8 mouse cellular contexts compared by ENCODE assay signal in the genomic region with DNA sequence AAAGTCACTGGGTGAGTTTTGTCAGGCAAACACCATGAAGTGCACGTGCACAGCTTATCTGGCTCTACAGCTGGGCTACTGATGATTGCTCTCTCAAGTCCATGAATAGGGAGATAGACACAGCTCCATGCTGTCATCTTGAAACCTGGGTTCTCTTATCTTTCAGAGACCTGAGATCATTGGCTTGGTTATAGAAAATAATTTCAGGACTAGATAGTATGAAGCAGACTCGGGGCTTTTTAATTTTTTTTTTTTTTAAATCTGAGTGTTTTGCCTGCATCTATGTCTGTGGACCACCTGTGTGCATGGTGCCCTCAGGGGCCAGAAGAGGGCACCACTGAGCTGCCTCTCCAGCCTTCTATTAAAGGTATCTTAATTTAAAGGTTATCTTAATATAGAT. TPM values are rescaled to one million over a fixed set of nuclear protein-coding genes. Genes with fewer than 3 reads are reported as not detected.
DNase-seq lines count a peak whose midpoint lies in the region; ATAC-seq lines count a peak whose summit lies in the region.

No protein-coding gene starts in this region.

- intact Hi-C loops in heart, postnatal 25 days (cut with DNase I): loop anchor here (5.0 kb wide), 1 partner anchor 85 kb away; no protein-coding TSS in a partner anchor

- peak; percentile 41 for DNase-seq in heart, postnatal 4 days
- no peak for DNase-seq in heart, postnatal 25 days (ENCODE audit: low spot score)
- DNase-seq in CD4-positive helper T cell, adult 2 months (ENCODE audit: low read depth, low spot score): peak; percentile 47
- DNase-seq in NIH3T3 (ENCODE audit: low read depth): peak; percentile 49
- DNase-seq in liver, embryonic 11.5 days (ENCODE audit: low spot score): no peak
- no peak for DNase-seq in urinary bladder, postnatal 4 days (ENCODE audit: low spot score in 2 of 2)
- no peak for DNase-seq in midbrain, embryonic 10.5 days (ENCODE audit: low spot score)

- no peak overlapping the region for H3K4me2 ChIP-seq in liver, embryonic 11.5 days
- no peak overlapping the region for H3K4me2 ChIP-seq in forebrain, embryonic 12.5 days

- no peak overlapping the region for H3K4me3 ChIP-seq in liver, embryonic 11.5 days (ENCODE audit: low read depth, low read length)
- no peak overlapping the region for H3K4me3 ChIP-seq in forebrain, embryonic 12.5 days (replicated peaks)
- no peak overlapping the region for H3K4me3 ChIP-seq in midbrain, embryonic 10.5 days

- H3K36me3 ChIP-seq in liver, embryonic 11.5 days (ENCODE audit: control insufficient read depth, insufficient read depth, low read length): peaks cover 9% of the 10 kb centered on the region
- H3K36me3 ChIP-seq in forebrain, embryonic 12.5 days (replicated peaks): peaks cover 31% of the 10 kb centered on the region
- peaks cover 37% of the 10 kb centered on the region for H3K36me3 ChIP-seq in midbrain, embryonic 10.5 days

- H3K9ac ChIP-seq in liver, embryonic 11.5 days (ENCODE audit: low read depth, low read length): no peak overlapping the region
- no peak overlapping the region for H3K9ac ChIP-seq in forebrain, embryonic 12.5 days

- H3K4me1 ChIP-seq in liver, embryonic 11.5 days (replicated peaks; ENCODE audit: control insufficient read depth, insufficient read depth, low read length): peaks cover 6% of the 10 kb centered on the region; the same call in 1 of the 2 replicates
- H3K4me1 ChIP-seq in forebrain, embryonic 12.5 days: no peaks in the 10 kb centered on the region
- no peaks in the 10 kb centered on the region for H3K4me1 ChIP-seq in midbrain, embryonic 10.5 days

- 13% methylated on average over 2 of the region's 2 CpGs for WGBS in liver, embryonic 11.5 days
- WGBS in forebrain, embryonic 12.5 days: 47% methylated on average over 2 of the region's 2 CpGs
- WGBS in midbrain, embryonic 10.5 days: 40% methylated on average over 2 of the region's 2 CpGs

- H3K27ac ChIP-seq in liver, embryonic 11.5 days (ENCODE audit: low read depth, low read length): no peak overlapping the region
- H3K27ac ChIP-seq in forebrain, embryonic 12.5 days: no peak overlapping the region
- no peak overlapping the region for H3K27ac ChIP-seq in midbrain, embryonic 10.5 days (replicated peaks)

- H3K27me3 ChIP-seq in liver, embryonic 11.5 days (replicated peaks; ENCODE audit: control insufficient read depth, insufficient read depth, low read length): no peaks in the 10 kb centered on the region
- no peaks in the 10 kb centered on the region for H3K27me3 ChIP-seq in forebrain, embryonic 12.5 days
- H3K27me3 ChIP-seq in midbrain, embryonic 10.5 days (ENCODE audit: low read depth, poor library complexity, severe bottlenecking): no peaks in the 10 kb centered on the region

- no peaks in the 10 kb centered on the region for H3K9me3 ChIP-seq in liver, embryonic 11.5 days (ENCODE audit: control insufficient read depth, low read length)
- no peaks in the 10 kb centered on the region for H3K9me3 ChIP-seq in forebrain, embryonic 12.5 days
- no peaks in the 10 kb centered on the region for H3K9me3 ChIP-seq in midbrain, embryonic 10.5 days (replicated peaks)

- peak; percentile 92 for ATAC-seq in liver, embryonic 11.5 days (replicated peaks; ENCODE audit: low FRiP score)
- no peak for ATAC-seq in forebrain, embryonic 12.5 days (ENCODE audit: low FRiP score)

RNA-seq across cellular contexts. Expression of a gene that starts 23.9 kb away (rescaled TPM):
- 10 to 100 TPM; 92.8 to 99.8 TPM for total RNA-seq in heart, postnatal 4 days (2021)
- total RNA-seq in heart, postnatal 25 days (2021): 10 to 100 TPM; 46.0 to 51.8 TPM
- polyA plus RNA-seq in liver, embryonic 11.5 days (2014; fragmentation: Nextera tagmentation; extraction: Ambion mirVana): 145 and 150 TPM in 2 replicates
- polyA plus RNA-seq in forebrain, embryonic 12.5 days (2016; fragmentation: Nextera tagmentation; extraction: Ambion mirVana): 385 and 396 TPM in 2 replicates
- polyA plus RNA-seq in midbrain, embryonic 10.5 days (2016; fragmentation: Nextera tagmentation; extraction: Ambion mirVana): 296 and 338 TPM in 2 replicates

RNA-seq across cellular contexts. Expression of a gene that starts 36.9 kb away (rescaled TPM):
- 1 to 10 TPM; 7.5 to 8.2 TPM for total RNA-seq in heart, postnatal 4 days (2021)
- 10 to 100 TPM; 32.6 to 39.1 TPM for total RNA-seq in heart, postnatal 25 days (2021)
- 0.14 and 0.61 TPM in 2 replicates for polyA plus RNA-seq in liver, embryonic 11.5 days (2014; fragmentation: Nextera tagmentation; extraction: Ambion mirVana)
- 0.49 and 0.70 TPM in 2 replicates for polyA plus RNA-seq in forebrain, embryonic 12.5 days (2016; fragmentation: Nextera tagmentation; extraction: Ambion mirVana)
- 0.12 and 0.24 TPM in 2 replicates for polyA plus RNA-seq in midbrain, embryonic 10.5 days (2016; fragmentation: Nextera tagmentation; extraction: Ambion mirVana)

RNA-seq across cellular contexts. Expression of a gene that starts 52.1 kb away (rescaled TPM):
- total RNA-seq in heart, postnatal 4 days (2021): under 1 TPM; 0.56 to 0.67 TPM
- under 1 TPM; 0.29 to 0.64 TPM for total RNA-seq in heart, postnatal 25 days (2021)
- polyA plus RNA-seq in liver, embryonic 11.5 days (2014; fragmentation: Nextera tagmentation; extraction: Ambion mirVana): 0.36 and 0.58 TPM in 2 replicates
- polyA plus RNA-seq in forebrain, embryonic 12.5 days (2016; fragmentation: Nextera tagmentation; extraction: Ambion mirVana): 0.19 TPM in 1 of 2 replicates, not detected in the other
- 0.14 TPM in 1 of 2 replicates, not detected in the other for polyA plus RNA-seq in midbrain, embryonic 10.5 days (2016; fragmentation: Nextera tagmentation; extraction: Ambion mirVana)

Comparison
In these comparisons a context has a peak if more than half of its experiments do, and no peak if none do; other contexts are left out.
1. DNase-seq: peak in heart, postnatal 4 days (single experiment), CD4-positive helper T cell, adult 2 months (single experiment) and NIH3T3 (single experiment); none in heart, postnatal 25 days (single experiment), liver, embryonic 11.5 days (single experiment), urinary bladder, postnatal 4 days (0 of 2) and midbrain, embryonic 10.5 days (single experiment).